Mouse (Mus musculus) embryonic fibroblast, embryonic 13.5 days (primary cell): ENCODE measurements at regions not wholly inside any gene's neighbourhood (a gene's known extent, or its start where the extent isn't known, plus 50 kb on each side); places are given as distances from the start of the nearest gene placed in this dataset.

ENCODE experiments used
- H3K27ac ChIP-seq: 2 replicates; pipeline ENCODE4 v1.5.1; 2012; ENCODE audit warnings: low read length, control low read depth, inconsistent platforms; ENCODE audit not compliant: insufficient read depth
- H3K4me1 ChIP-seq: 2 replicates; pipeline ENCODE4 v1.6.1; 2011; ENCODE audit warnings: low read length; ENCODE audit not compliant: control insufficient read depth, insufficient read depth
- H3K4me3 ChIP-seq: 2 replicates; pipeline ENCODE4 v1.5.1; 2011; ENCODE audit warnings: mild to moderate bottlenecking, control low read depth, low read length; ENCODE audit not compliant: insufficient read depth
- CTCF ChIP-seq: IDR thresholded peaks from 2 replicates; pipeline ENCODE4 v1.5.1; 2011; ENCODE audit warnings: mild to moderate bottlenecking, control low read depth, low read length, moderate library complexity, borderline replicate concordance; ENCODE audit not compliant: insufficient read depth
- POLR2A ChIP-seq: IDR thresholded peaks from 2 replicates; pipeline ENCODE4 v1.6.1; 2011; ENCODE audit warnings: low read depth, mild to moderate bottlenecking, control low read depth, low read length, moderate library complexity

GRCm38 (mm10) chr2:75008116-75008515 lies 182.5 kb downstream of the Mtx2 start:
- H3K27ac ChIP-seq, result no peak overlapping the region
- TF ChIP-seq POLR2A (no peak), CTCF (no peak)
- H3K4me3 ChIP-seq, result no peak overlapping the region
- H3K4me1 ChIP-seq, result no peaks in the 10 kb centered on the region

GRCm38 (mm10) chr2:75010647-75011046 lies 185.0 kb downstream of the Mtx2 start:
- TF ChIP-seq POLR2A (no peak), CTCF (no peak)
- Histone ChIP-seq H3K4me3 (no peak overlapping the region), H3K4me1 (no peaks in the 10 kb centered on the region), H3K27ac (no peak overlapping the region)

GRCm38 (mm10) chr2:75012046-75012445 lies 186.4 kb downstream of the Mtx2 start:
- no peak for TF ChIP-seq POLR2A
- TF ChIP-seq CTCF, result no peak
- no peak overlapping the region for H3K4me3 ChIP-seq
- no peaks in the 10 kb centered on the region for H3K4me1 ChIP-seq

GRCm38 (mm10) chr2:75014994-75015728 lies 189.6 kb downstream of the Mtx2 start:
- Histone ChIP-seq H3K4me1 (no peaks in the 10 kb centered on the region), H3K27ac (no peak overlapping the region), H3K4me3 (no peak overlapping the region)
- no peak for TF ChIP-seq CTCF
- no peak for TF ChIP-seq POLR2A

More at GRCm38 (mm10) chr2:75012046-75012445, 186.4 kb downstream of the Mtx2 start:
- H3K27ac ChIP-seq, result no peak overlapping the region

- no peak overlapping the region for H3K27ac ChIP-seq
- H3K4me1 ChIP-seq, result no peaks in the 10 kb centered on the region
- TF ChIP-seq POLR2A, result no peak
- no peak for TF ChIP-seq CTCF
- no peak overlapping the region for H3K4me3 ChIP-seq
Observed at GRCm38 (mm10) chr2:75019459-75019858, 193.9 kb downstream of the Mtx2 start.

GRCm38 (mm10) chr2:75021639-75022038 lies 196.0 kb downstream of the Mtx2 start:
- Histone ChIP-seq H3K4me1 (no peaks in the 10 kb centered on the region), H3K4me3 (no peak overlapping the region), H3K27ac (no peak overlapping the region)
- TF ChIP-seq CTCF, result no peak
- TF ChIP-seq POLR2A, result no peak

GRCm38 (mm10) chr2:75028151-75028550 lies 202.5 kb downstream of the Mtx2 start:
- no peak overlapping the region for H3K4me3 ChIP-seq
- TF ChIP-seq POLR2A, result no peak
- no peak for TF ChIP-seq CTCF
- no peak overlapping the region for H3K27ac ChIP-seq
- no peaks in the 10 kb centered on the region for H3K4me1 ChIP-seq

- H3K27ac ChIP-seq, result peak overlapping the region; percentile 36; the same call in 1 of the 2 replicates
- TF ChIP-seq POLR2A (no peak), CTCF (no peak)
- H3K4me1 ChIP-seq, result no peaks in the 10 kb centered on the region
- H3K4me3 ChIP-seq, result no peak overlapping the region
Observed at GRCm38 (mm10) chr2:75029089-75029693, 203.6 kb downstream of the Mtx2 start.

GRCm38 (mm10) chr2:75034708-75035107 lies 209.1 kb downstream of the Mtx2 start:
- H3K27ac ChIP-seq, result no peak overlapping the region

GRCm38 (mm10) chr2:75039066-75039465 lies 213.5 kb downstream of the Mtx2 start:
- Histone ChIP-seq H3K4me3 (no peak overlapping the region), H3K4me1 (peaks cover 2% of the 10 kb centered on the region; the same call in 1 of the 2 replicates), H3K27ac (no peak overlapping the region)
- TF ChIP-seq POLR2A, result no peak

More at GRCm38 (mm10) chr2:75034708-75035107, 209.1 kb downstream of the Mtx2 start:
- TF ChIP-seq POLR2A (no peak), CTCF (no peak)
- H3K4me1 ChIP-seq, result peaks cover 2% of the 10 kb centered on the region; the same call in 1 of the 2 replicates
- no peak overlapping the region for H3K4me3 ChIP-seq

- no peak overlapping the region for H3K4me3 ChIP-seq
- no peak for TF ChIP-seq CTCF
- no peak for TF ChIP-seq POLR2A
Observed at GRCm38 (mm10) chr2:75046892-75047291, 221.3 kb downstream of the Mtx2 start.

More at GRCm38 (mm10) chr2:75046892-75047291, 221.3 kb downstream of the Mtx2 start:
- H3K27ac ChIP-seq, result no peak overlapping the region; the same call in 1 of the 2 replicates
- H3K4me1 ChIP-seq, result 0 out of 2 replicates have a peak, but pooled peaks cover 2% of the 10 kb centered on the region
